Mouse (Mus musculus): ENCODE measurements around the gene Sh3gl1.
"Not testable (repeated sequence)": the region's sequence is repeated elsewhere in the genome, so short reads cannot be mapped to it uniquely, and the experiment has no call there.

The Sh3gl1 gene

DNA sequence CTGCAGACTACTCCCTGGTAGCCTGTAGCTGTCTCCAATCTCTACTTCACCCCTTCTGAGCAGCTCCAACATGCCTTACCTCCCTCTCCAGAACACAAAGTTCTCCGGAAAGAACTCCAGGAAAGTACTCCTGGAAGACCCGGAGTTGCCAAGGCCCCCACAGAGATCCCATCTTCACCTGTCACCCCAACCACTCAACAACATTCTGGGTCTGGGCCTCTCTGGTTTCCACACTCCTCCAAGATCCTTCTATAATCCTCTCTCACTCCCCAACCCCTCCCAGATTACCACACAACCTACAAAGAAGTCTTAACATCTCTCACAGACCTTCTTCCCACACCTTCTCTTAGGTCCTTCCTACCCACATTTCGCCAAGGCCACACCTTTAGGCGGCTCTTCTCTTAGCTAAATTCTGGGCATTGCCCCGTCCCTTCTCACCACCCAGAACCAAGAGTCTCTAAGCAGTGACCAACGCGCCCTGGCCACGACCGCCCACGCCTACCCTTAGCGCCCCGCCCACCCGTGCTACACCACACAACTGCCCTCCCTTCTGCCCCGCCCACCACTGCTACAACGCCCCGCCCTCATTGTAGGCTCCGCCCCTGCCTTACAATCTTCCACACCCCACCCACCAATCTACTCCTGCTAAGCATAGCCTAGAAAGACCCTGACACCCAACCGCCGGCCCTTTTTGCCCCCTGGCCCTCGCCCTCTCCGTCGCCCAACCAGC, 37.8 kb upstream of the Sh3gl1 start:
- H3K9me3 ChIP-seq (ENCODE audit: low read length): no peaks in the 10 kb centered on the region
- H3K4me3 ChIP-seq (replicated peaks; ENCODE audit: low read length): peak overlapping the region; percentile 91
- peaks cover 43% of the 10 kb centered on the region for H3K36me3 ChIP-seq (ENCODE audit: insufficient read depth, low read length)
- H3K27me3 ChIP-seq (ENCODE audit: insufficient read depth, low read length): no peaks in the 10 kb centered on the region
- H3K4me1 ChIP-seq (replicated peaks; ENCODE audit: low read depth, low read length): peaks cover 41% of the 10 kb centered on the region
- TF ChIP-seq POU5F1 (IDR thresholded peaks at IDR 0.05; ENCODE audit: borderline replicate concordance, low read length): no peak
- TF ChIP-seq CTCF (conservative IDR thresholded peaks at IDR 0.05; ENCODE audit: low read length): no peak
- TF ChIP-seq NANOG (IDR thresholded peaks at IDR 0.05; ENCODE audit: borderline replicate concordance, low read length): no peak

- TF ChIP-seq POU5F1 (IDR thresholded peaks at IDR 0.05; ENCODE audit: borderline replicate concordance, low read length): no peak
- TF ChIP-seq NANOG (IDR thresholded peaks at IDR 0.05; ENCODE audit: borderline replicate concordance, low read length): no peak
- TF ChIP-seq CTCF (conservative IDR thresholded peaks at IDR 0.05; ENCODE audit: low read length): no peak
- Histone ChIP-seq H3K27me3 (ENCODE audit: insufficient read depth, low read length) (no peaks in the 10 kb centered on the region), H3K4me1 (replicated peaks; ENCODE audit: low read depth, low read length) (peaks cover 51% of the 10 kb centered on the region), H3K9me3 (ENCODE audit: low read length) (no peaks in the 10 kb centered on the region), H3K36me3 (ENCODE audit: insufficient read depth, low read length) (peaks cover 63% of the 10 kb centered on the region), H3K4me3 (replicated peaks; ENCODE audit: low read length) (no peak overlapping the region)
Observed at GRCm38 (mm10) chr17:56072243-56072642, 35.8 kb upstream of the Sh3gl1 start.

DNA sequence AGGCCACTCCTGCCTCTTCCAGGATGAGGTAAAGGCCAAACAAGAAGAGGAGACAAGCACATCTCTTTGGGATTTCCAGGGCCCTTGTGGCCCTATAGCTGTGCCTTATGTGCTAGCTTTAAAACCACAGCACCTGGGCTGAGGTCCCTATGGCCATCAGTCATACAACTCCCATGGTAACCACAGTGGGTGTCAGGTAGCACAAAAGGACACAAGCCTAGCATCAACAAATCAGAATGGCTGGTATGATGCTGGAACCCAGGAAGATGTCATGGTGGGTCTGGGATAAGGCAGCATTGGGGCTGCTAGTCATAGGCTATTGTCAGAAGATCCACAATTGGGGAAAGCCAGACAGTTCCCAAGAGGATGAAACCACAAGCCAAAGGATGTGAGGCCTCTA, 34.7 kb upstream of the Sh3gl1 start:
- no peaks in the 10 kb centered on the region for H3K27me3 ChIP-seq (ENCODE audit: insufficient read depth, low read length)
- H3K4me3 ChIP-seq (replicated peaks; ENCODE audit: low read length): no peak overlapping the region
- no peaks in the 10 kb centered on the region for H3K9me3 ChIP-seq (ENCODE audit: low read length)
- no peak for TF ChIP-seq POU5F1 (IDR thresholded peaks at IDR 0.05; ENCODE audit: borderline replicate concordance, low read length)
- no peak for TF ChIP-seq NANOG (IDR thresholded peaks at IDR 0.05; ENCODE audit: borderline replicate concordance, low read length)
- TF ChIP-seq CTCF (conservative IDR thresholded peaks at IDR 0.05; ENCODE audit: low read length): no peak
- peaks cover 54% of the 10 kb centered on the region for H3K4me1 ChIP-seq (replicated peaks; ENCODE audit: low read depth, low read length)
- H3K36me3 ChIP-seq (ENCODE audit: insufficient read depth, low read length): peaks cover 75% of the 10 kb centered on the region

DNA sequence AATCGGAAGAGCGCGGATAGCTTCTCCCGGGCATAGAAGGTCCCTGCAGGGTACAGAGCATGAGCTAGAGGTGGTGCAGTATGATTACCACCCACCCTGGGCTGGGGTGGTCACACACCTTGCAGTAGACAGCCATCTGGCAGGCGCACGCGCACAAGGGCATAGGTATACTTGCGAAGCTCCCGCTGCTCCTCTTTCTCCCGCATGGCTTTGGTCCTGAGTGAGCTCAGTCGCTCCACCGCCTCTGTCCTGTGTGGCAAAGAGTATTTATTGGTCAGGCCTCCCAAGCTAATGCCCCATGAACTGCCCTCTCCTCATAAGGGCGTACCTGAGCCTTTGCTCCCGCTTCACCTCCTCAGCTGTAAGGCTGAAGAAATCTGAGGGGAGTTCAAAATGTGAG, 32.6 kb upstream of the Sh3gl1 start:
- Histone ChIP-seq H3K27me3 (ENCODE audit: insufficient read depth, low read length) (no peaks in the 10 kb centered on the region), H3K9me3 (ENCODE audit: low read length) (no peaks in the 10 kb centered on the region), H3K4me1 (replicated peaks; ENCODE audit: low read depth, low read length) (peaks cover 49% of the 10 kb centered on the region), H3K36me3 (ENCODE audit: insufficient read depth, low read length) (peaks cover 95% of the 10 kb centered on the region), H3K4me3 (replicated peaks; ENCODE audit: low read length) (peak overlapping the region; percentile 68)
- no peak for TF ChIP-seq POU5F1 (IDR thresholded peaks at IDR 0.05; ENCODE audit: borderline replicate concordance, low read length)
- no peak for TF ChIP-seq NANOG (IDR thresholded peaks at IDR 0.05; ENCODE audit: borderline replicate concordance, low read length)
- no peak for TF ChIP-seq CTCF (conservative IDR thresholded peaks at IDR 0.05; ENCODE audit: low read length)

DNA sequence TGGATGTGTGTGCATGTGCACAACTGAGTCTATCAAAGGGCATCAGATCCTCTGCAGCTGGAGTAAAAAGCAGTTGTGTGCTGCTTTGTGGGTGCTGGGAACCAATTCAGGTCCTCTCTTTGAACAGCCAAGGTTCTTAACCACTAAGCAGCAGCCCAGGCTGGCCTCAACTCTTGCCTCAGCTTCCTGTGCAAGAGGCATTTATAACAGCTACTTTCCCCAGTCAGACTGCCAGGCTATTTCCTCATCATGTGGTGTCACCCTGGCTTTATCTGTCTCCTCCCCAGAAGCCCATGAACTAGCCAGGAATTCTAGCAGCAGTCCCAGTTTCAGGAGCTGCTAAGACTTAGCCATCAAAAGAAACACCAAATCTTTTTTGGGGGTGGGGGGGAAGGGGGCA, 30.0 kb upstream of the Sh3gl1 start:
- Histone ChIP-seq H3K9me3 (ENCODE audit: low read length) (no peaks in the 10 kb centered on the region), H3K4me3 (replicated peaks; ENCODE audit: low read length) (no peak overlapping the region), H3K4me1 (replicated peaks; ENCODE audit: low read depth, low read length) (peaks cover 44% of the 10 kb centered on the region), H3K36me3 (ENCODE audit: insufficient read depth, low read length) (peaks cover 100% of the 10 kb centered on the region), H3K27me3 (ENCODE audit: insufficient read depth, low read length) (no peaks in the 10 kb centered on the region)
- TF ChIP-seq NANOG (IDR thresholded peaks at IDR 0.05; ENCODE audit: borderline replicate concordance, low read length) (no peak), CTCF (conservative IDR thresholded peaks at IDR 0.05; ENCODE audit: low read length) (no peak), POU5F1 (IDR thresholded peaks at IDR 0.05; ENCODE audit: borderline replicate concordance, low read length) (no peak)

- not testable (repeated sequence) for H3K27me3 ChIP-seq (ENCODE audit: insufficient read depth, low read length); H3K9me3 ChIP-seq (ENCODE audit: low read length); H3K4me3 ChIP-seq (replicated peaks; ENCODE audit: low read length)
- Histone ChIP-seq H3K36me3 (ENCODE audit: insufficient read depth, low read length) (peaks cover 100% of the 10 kb centered on the region), H3K4me1 (replicated peaks; ENCODE audit: low read depth, low read length) (peaks cover 44% of the 10 kb centered on the region)
- TF ChIP-seq CTCF (conservative IDR thresholded peaks at IDR 0.05; ENCODE audit: low read length): peak; percentile 40
Observed at GRCm38 (mm10) chr17:56065715-56066114, 29.3 kb upstream of the Sh3gl1 start.

- Histone ChIP-seq H3K4me1 (replicated peaks; ENCODE audit: low read depth, low read length) (peaks cover 14% of the 10 kb centered on the region), H3K4me3 (replicated peaks; ENCODE audit: low read length) (no peak overlapping the region), H3K36me3 (ENCODE audit: insufficient read depth, low read length) (peaks cover 100% of the 10 kb centered on the region), H3K27me3 (ENCODE audit: insufficient read depth, low read length) (no peaks in the 10 kb centered on the region), H3K9me3 (ENCODE audit: low read length) (no peaks in the 10 kb centered on the region)
- TF ChIP-seq NANOG (IDR thresholded peaks at IDR 0.05; ENCODE audit: borderline replicate concordance, low read length) (no peak), POU5F1 (IDR thresholded peaks at IDR 0.05; ENCODE audit: borderline replicate concordance, low read length) (no peak), CTCF (conservative IDR thresholded peaks at IDR 0.05; ENCODE audit: low read length) (no peak)
Observed at GRCm38 (mm10) chr17:56062081-56062480, 25.6 kb upstream of the Sh3gl1 start.

- no peak for TF ChIP-seq NANOG (IDR thresholded peaks at IDR 0.05; ENCODE audit: borderline replicate concordance, low read length)
- no peak for TF ChIP-seq CTCF (conservative IDR thresholded peaks at IDR 0.05; ENCODE audit: low read length)
- TF ChIP-seq POU5F1 (IDR thresholded peaks at IDR 0.05; ENCODE audit: borderline replicate concordance, low read length): no peak
- H3K27me3 ChIP-seq (ENCODE audit: insufficient read depth, low read length): no peaks in the 10 kb centered on the region
- no peaks in the 10 kb centered on the region for H3K9me3 ChIP-seq (ENCODE audit: low read length)
- H3K4me1 ChIP-seq (replicated peaks; ENCODE audit: low read depth, low read length): peaks cover 30% of the 10 kb centered on the region
- no peak overlapping the region for H3K4me3 ChIP-seq (replicated peaks; ENCODE audit: low read length)
- peaks cover 96% of the 10 kb centered on the region for H3K36me3 ChIP-seq (ENCODE audit: insufficient read depth, low read length)
Observed at GRCm38 (mm10) chr17:56057381-56058120, 21.1 kb upstream of the Sh3gl1 start.
